Mouse (Mus musculus) testis, adult 10 weeks (tissue): Measurements from ENCODE around the gene Brs3. TPM values are rescaled to one million over a fixed set of nuclear protein-coding genes. Genes with fewer than 3 reads are reported as not detected.

Experiments used
- polyA plus RNA-seq: library from polyadenylated mRNA; stranded (reverse); fragments of 350-450 nt; fragmentation: Illumina TruSeq; extraction: RNeasy Lipid Tissue Mini Kit (QIAGEN cat#74804); gene quantifications from one replicate; pipeline ENCODE4 v1.2.3, GENCODE M21; 2014; ENCODE audit warnings: low read depth, low replicate concordance

The Brs3 gene
- not detected for polyA plus RNA-seq

GRCm38 (mm10) chrX:57042774-57043173, at the start of gene Brs3:
TSS of gene Brs3 (plus strand) at chrX:57043074.

DNA sequence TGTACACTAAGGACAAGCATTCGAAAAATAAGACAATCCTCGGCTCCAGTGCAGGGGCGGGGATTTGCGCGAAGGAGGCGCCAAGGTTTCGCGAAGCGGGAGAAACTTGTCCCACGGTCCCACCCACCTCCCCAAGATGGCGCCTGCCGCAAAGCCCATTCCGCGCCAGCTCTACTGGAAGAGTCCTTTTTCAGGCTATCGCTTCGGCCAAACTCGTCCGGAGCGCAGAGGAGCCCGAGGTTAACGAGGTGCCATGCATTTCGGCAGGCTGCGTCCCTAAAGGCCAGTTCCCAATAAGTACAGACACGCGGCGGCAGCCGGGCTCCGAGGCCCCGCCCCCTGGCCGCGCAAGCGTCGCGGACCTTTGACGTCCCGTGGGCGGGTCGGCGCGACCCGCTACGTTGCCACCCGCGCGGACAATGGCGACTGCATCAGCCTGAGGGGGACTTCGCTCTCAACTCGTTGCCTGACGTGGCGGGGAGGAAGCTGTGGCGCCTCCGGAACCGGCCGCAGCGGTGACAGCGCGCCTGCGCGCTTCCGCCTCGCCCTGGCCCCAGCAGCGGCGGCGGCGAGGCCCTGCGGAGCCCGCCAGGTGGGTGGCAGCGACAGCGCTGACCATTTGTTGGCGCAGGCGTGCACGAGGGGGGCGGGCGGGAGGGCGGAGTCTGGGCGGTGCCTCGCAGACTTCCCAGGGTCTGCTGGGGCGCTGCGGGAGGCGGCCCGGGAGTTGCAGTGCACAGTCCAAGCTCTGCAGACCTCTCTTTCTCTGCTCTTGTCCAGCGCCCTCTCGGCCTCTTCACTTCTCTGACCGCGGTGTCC, 10.5 kb downstream of the Brs3 start, which contains the start of gene Htatsf1:
TSS of gene Htatsf1 (plus strand) at position 410 of the 819 bp plus-strand sequence.

GRCm38 (mm10) chrX:57087806-57088205, 44.9 kb downstream of the Brs3 start, which contains the start of gene Vgll1:
TSS of gene Vgll1 (plus strand) at chrX:57088106.

Other genes starting within 250 kb of the Brs3 start
- 66.3 TPM for gene Map7d3, start 220.7 kb upstream of the Brs3 start, polyA plus RNA-seq
- 0.14 TPM for gene Adgrg4, start 172.9 kb upstream of the Brs3 start, polyA plus RNA-seq
- gene Htatsf1, start 10.5 kb downstream of the Brs3 start, polyA plus RNA-seq = 66.1 TPM
- gene Vgll1, start 45.0 kb downstream of the Brs3 start, polyA plus RNA-seq = 1.2 TPM
- 0.28 TPM for gene Cd40lg, start 169.1 kb downstream of the Brs3 start, polyA plus RNA-seq